29 mouse cellular contexts compared by ENCODE assay signal in genomic region chr2:118723693-118724486, GRCm38 (mm10). TPM values are rescaled to one million over a fixed set of nuclear protein-coding genes. Genes with fewer than 3 reads are reported as not detected.
DNase-seq lines count a peak whose midpoint lies in the region; ATAC-seq lines count a peak whose summit lies in the region.
"Had no signal": no experiment of that assay in that cellular context is flagged by ENCODE, and none has a peak within 500 bp of the region (broad histone marks: within the 10 kb centered on the region; RNA-seq: fewer than 3 reads in every experiment).

No protein-coding gene starts in this region.

- H3K4me3 ChIP-seq in liver, embryonic 11.5 days (ENCODE audit: low read depth, low read length): no peak overlapping the region
- H3K4me3 ChIP-seq in liver, embryonic 15.5 days (replicated peaks): no peak overlapping the region
- H3K4me3 ChIP-seq in heart, embryonic 11.5 days (ENCODE audit: low read depth, low read length): no peak overlapping the region
- H3K4me3 ChIP-seq: embryonic facial prominence, embryonic 15.5 days; heart, embryonic 15.5 days; hindbrain, embryonic 13.5 days; limb, embryonic 15.5 days; lung, embryonic 15.5 days; midbrain, embryonic 13.5 days; stomach, embryonic 15.5 days had no signal

- no peak overlapping the region for H3K9ac ChIP-seq in liver, embryonic 11.5 days (ENCODE audit: low read depth, low read length)
- H3K9ac ChIP-seq in liver, embryonic 15.5 days: no peak overlapping the region
- H3K9ac ChIP-seq in heart, embryonic 11.5 days (ENCODE audit: low read depth, low read length): no peak overlapping the region
- H3K9ac ChIP-seq: embryonic facial prominence, embryonic 15.5 days; heart, embryonic 15.5 days; hindbrain, embryonic 13.5 days; limb, embryonic 15.5 days; lung, embryonic 15.5 days; midbrain, embryonic 13.5 days; stomach, embryonic 15.5 days had no signal

- H3K27me3 ChIP-seq in liver, embryonic 11.5 days (replicated peaks; ENCODE audit: control insufficient read depth, insufficient read depth, low read length): peaks cover 2% of the 10 kb centered on the region
- H3K27me3 ChIP-seq in liver, embryonic 15.5 days: peaks cover 40% of the 10 kb centered on the region; the same call in 1 of the 2 replicates
- peaks cover 8% of the 10 kb centered on the region for H3K27me3 ChIP-seq in heart, embryonic 11.5 days (ENCODE audit: control insufficient read depth, insufficient read depth, low read length)
- H3K27me3 ChIP-seq: CH12.LX had no signal

- 47% methylated on average over 15 of the region's 15 CpGs for WGBS in liver, embryonic 11.5 days
- WGBS in liver, embryonic 15.5 days (ENCODE audit: insufficient replicate concordance): 24% methylated on average over 15 of the region's 15 CpGs
- 60% methylated on average over 15 of the region's 15 CpGs for WGBS in heart, embryonic 11.5 days (ENCODE audit: insufficient replicate concordance)

- ATAC-seq in liver, embryonic 11.5 days (replicated peaks; ENCODE audit: low FRiP score): peak; percentile 71
- ATAC-seq in liver, embryonic 15.5 days (ENCODE audit: insufficient read depth): no peak
- ATAC-seq in heart, embryonic 11.5 days (replicated peaks; ENCODE audit: insufficient number of reproducible peaks, low FRiP score, low TSS enrichment): no peak
- ATAC-seq: forebrain, embryonic 14.5 days; midbrain, embryonic 13.5 days had no signal

- DNase-seq in liver, embryonic 11.5 days (ENCODE audit: low spot score): no peak
- DNase-seq in liver: no peak
- peak; percentile 8 for DNase-seq in urinary bladder, adult 2 months (ENCODE audit: low spot score)
- DNase-seq in urinary bladder, postnatal 10 days (ENCODE audit: low spot score): no peak
- DNase-seq in heart, adult 11 months: no peak
- DNase-seq: B cell, adult 2 months; cerebellum, adult 18-20 months; cerebellum, postnatal 25 days; gastrocnemius, postnatal 10 days; heart, postnatal 36 days; kidney, adult 18-20 months; kidney, postnatal 4 days; thymus, adult 2 months; thymus, postnatal 4 days had no signal

- peaks cover 18% of the 10 kb centered on the region for H3K4me1 ChIP-seq in liver, embryonic 11.5 days (replicated peaks; ENCODE audit: control insufficient read depth, insufficient read depth, low read length)
- peaks cover 15% of the 10 kb centered on the region for H3K4me1 ChIP-seq in liver, embryonic 15.5 days (replicated peaks)
- peaks cover 28% of the 10 kb centered on the region for H3K4me1 ChIP-seq in heart, embryonic 11.5 days (ENCODE audit: control insufficient read depth, insufficient read depth, low read length)

- H3K9me3 ChIP-seq in liver, embryonic 11.5 days (ENCODE audit: control insufficient read depth, low read length): no peaks in the 10 kb centered on the region
- no peaks in the 10 kb centered on the region for H3K9me3 ChIP-seq in liver, embryonic 15.5 days (replicated peaks)
- H3K9me3 ChIP-seq in heart, embryonic 11.5 days (replicated peaks; ENCODE audit: control insufficient read depth, low read length): no peaks in the 10 kb centered on the region
- H3K9me3 ChIP-seq: embryonic facial prominence, embryonic 15.5 days; G1E; heart, embryonic 15.5 days; hindbrain, embryonic 13.5 days; limb, embryonic 15.5 days; lung, embryonic 15.5 days; midbrain, embryonic 13.5 days; stomach, embryonic 15.5 days had no signal

- no peaks in the 10 kb centered on the region for H3K36me3 ChIP-seq in liver, embryonic 11.5 days (ENCODE audit: control insufficient read depth, insufficient read depth, low read length)
- no peaks in the 10 kb centered on the region for H3K36me3 ChIP-seq in liver, embryonic 15.5 days (replicated peaks)
- no peaks in the 10 kb centered on the region for H3K36me3 ChIP-seq in heart, embryonic 11.5 days (ENCODE audit: control insufficient read depth, insufficient read depth, low read length)
- H3K36me3 ChIP-seq: embryonic facial prominence, embryonic 15.5 days; G1E; heart, embryonic 15.5 days; hindbrain, embryonic 13.5 days; limb, embryonic 15.5 days; lung, embryonic 15.5 days; midbrain, embryonic 13.5 days; stomach, embryonic 15.5 days had no signal

- H3K27ac ChIP-seq in liver, embryonic 11.5 days (ENCODE audit: low read depth, low read length): no peak overlapping the region
- H3K27ac ChIP-seq in liver, embryonic 15.5 days (replicated peaks): no peak overlapping the region
- H3K27ac ChIP-seq in heart, embryonic 11.5 days (ENCODE audit: low read depth, low read length): no peak overlapping the region
- H3K27ac ChIP-seq: embryonic facial prominence, embryonic 15.5 days; heart, embryonic 15.5 days; hindbrain, embryonic 13.5 days; limb, embryonic 15.5 days; lung, embryonic 15.5 days; midbrain, embryonic 13.5 days; stomach, embryonic 15.5 days had no signal

- H3K4me2 ChIP-seq in liver, embryonic 11.5 days: 0 out of 2 replicates have a peak overlapping the region, but pooled peaks have one; percentile 4
- H3K4me2 ChIP-seq in liver, embryonic 15.5 days: 0 out of 2 replicates have a peak overlapping the region, but pooled peaks have one; percentile 3
- H3K4me2 ChIP-seq in heart, embryonic 11.5 days: no peak overlapping the region
- H3K4me2 ChIP-seq: embryonic facial prominence, embryonic 15.5 days; heart, embryonic 15.5 days; hindbrain, embryonic 13.5 days; limb, embryonic 15.5 days; lung, embryonic 15.5 days; midbrain, embryonic 13.5 days; stomach, embryonic 15.5 days had no signal

RNA-seq across cellular contexts. Expression of gene Plcb2, which starts 4.3 kb away (rescaled TPM):
- polyA plus RNA-seq in liver, embryonic 11.5 days (2014; fragmentation: Nextera tagmentation; extraction: Ambion mirVana): 2.9 and 3.5 TPM in 2 replicates
- 2.6 and 3.0 TPM in 2 replicates for polyA plus RNA-seq in urinary bladder, adult 2 months (2012; rRNA removed)
- 2.3 and 2.9 TPM in 2 replicates for polyA plus RNA-seq in liver, embryonic 15.5 days (2015; fragmentation: Nextera tagmentation; extraction: Ambion mirVana)
- 0.99 and 1.4 TPM in 2 replicates for polyA plus RNA-seq in heart, embryonic 11.5 days (2014; fragmentation: Nextera tagmentation; extraction: Ambion mirVana)

RNA-seq across cellular contexts. Expression of gene Ankrd63, which starts 20.1 kb away (rescaled TPM):
- polyA plus RNA-seq in liver, embryonic 11.5 days (2014; fragmentation: Nextera tagmentation; extraction: Ambion mirVana): 0.16 TPM in 1 of 2 replicates, not detected in the other
- polyA plus RNA-seq in urinary bladder, adult 2 months (2012; rRNA removed): 0.69 and 0.93 TPM in 2 replicates
- polyA plus RNA-seq in liver, embryonic 15.5 days (2015; fragmentation: Nextera tagmentation; extraction: Ambion mirVana): 0.07 and 0.08 TPM in 2 replicates
- 0.66 and 0.80 TPM in 2 replicates for polyA plus RNA-seq in heart, embryonic 11.5 days (2014; fragmentation: Nextera tagmentation; extraction: Ambion mirVana)
- polyA plus RNA-seq: G1E; hindbrain, embryonic 13.5 days; neural tube, embryonic 11.5 days had no signal

RNA-seq across cellular contexts. Expression of gene Inafm2, which starts 21.7 kb away (rescaled TPM):
- polyA plus RNA-seq in liver, embryonic 11.5 days (2014; fragmentation: Nextera tagmentation; extraction: Ambion mirVana): 32.3 and 33.0 TPM in 2 replicates
- polyA plus RNA-seq in urinary bladder, adult 2 months (2012; rRNA removed): 35.9 and 38.5 TPM in 2 replicates
- polyA plus RNA-seq in liver, embryonic 15.5 days (2015; fragmentation: Nextera tagmentation; extraction: Ambion mirVana): 12.3 and 12.6 TPM in 2 replicates
- 45.4 and 46.7 TPM in 2 replicates for polyA plus RNA-seq in heart, embryonic 11.5 days (2014; fragmentation: Nextera tagmentation; extraction: Ambion mirVana)

RNA-seq across cellular contexts. Expression of gene Ccdc9b, which starts 38.6 kb away (rescaled TPM):
- 0.14 and 0.19 TPM in 2 replicates for polyA plus RNA-seq in liver, embryonic 11.5 days (2014; fragmentation: Nextera tagmentation; extraction: Ambion mirVana)
- polyA plus RNA-seq in urinary bladder, adult 2 months (2012; rRNA removed): 19.3 and 23.1 TPM in 2 replicates
- 0.20 and 0.29 TPM in 2 replicates for polyA plus RNA-seq in liver, embryonic 15.5 days (2015; fragmentation: Nextera tagmentation; extraction: Ambion mirVana)
- 1.0 and 1.3 TPM in 2 replicates for polyA plus RNA-seq in heart, embryonic 11.5 days (2014; fragmentation: Nextera tagmentation; extraction: Ambion mirVana)
- polyA plus RNA-seq: G1E had no signal

RNA-seq across cellular contexts. Expression of gene Phgr1, which starts 48.7 kb away (rescaled TPM):
- not detected in 2 replicates for polyA plus RNA-seq in liver, embryonic 11.5 days (2014; fragmentation: Nextera tagmentation; extraction: Ambion mirVana)
- polyA plus RNA-seq in urinary bladder, adult 2 months (2012; rRNA removed): 0.16 TPM in 1 of 2 replicates, not detected in the other
- polyA plus RNA-seq in liver, embryonic 15.5 days (2015; fragmentation: Nextera tagmentation; extraction: Ambion mirVana): not detected in 2 replicates
- not detected in 2 replicates for polyA plus RNA-seq in heart, embryonic 11.5 days (2014; fragmentation: Nextera tagmentation; extraction: Ambion mirVana)
- polyA plus RNA-seq: forebrain, embryonic 14.5 days; frontal cortex, adult 2 months; G1E; heart, embryonic 15.5 days; hindbrain, embryonic 13.5 days; kidney, embryonic 16.5 days; lung, embryonic 15.5 days; midbrain, embryonic 13.5 days; neural tube, embryonic 11.5 days had no signal
